Mouse (Mus musculus) heart, embryonic 11.5 days (tissue): ENCODE results near the gene Plaur. TPM values are rescaled to one million over a fixed set of nuclear protein-coding genes. Genes with fewer than 3 reads are reported as not detected.
"Not testable (repeated sequence)": the region's sequence is repeated elsewhere in the genome, so short reads cannot be mapped to it uniquely, and the experiment has no call there.

Experiments
- ATAC-seq: fragments of 200-750 bp; cut with Nextera tagmentation; replicated peaks from 2 replicates; pipeline ENCODE4 v1.8.0; 2017; ENCODE audit warnings: moderate library complexity; ENCODE audit not compliant: insufficient number of reproducible peaks, low FRiP score, low TSS enrichment
- H3K27ac ChIP-seq: fragments of 300-500 bp; sonication (generic); 2 replicates; pipeline ENCODE4 v1.5.1; 2014; ENCODE audit warnings: mild to moderate bottlenecking, low read depth, low read length
- H3K27me3 ChIP-seq: fragments of 300-500 bp; sonication (generic); 2 replicates; pipeline ENCODE4 v1.6.1; 2014; ENCODE audit warnings: mild to moderate bottlenecking, low read length, mixed read lengths; ENCODE audit not compliant: control insufficient read depth, insufficient read depth
- H3K36me3 ChIP-seq: fragments of 300-500 bp; sonication (generic); 2 replicates; pipeline ENCODE4 v1.6.1; 2014; ENCODE audit warnings: mild to moderate bottlenecking, low read length, moderate library complexity, mixed read lengths; ENCODE audit not compliant: control insufficient read depth, insufficient read depth
- H3K4me1 ChIP-seq: fragments of 300-500 bp; sonication (generic); 2 replicates; pipeline ENCODE4 v1.6.1; 2014; ENCODE audit warnings: low read length; ENCODE audit not compliant: control insufficient read depth, insufficient read depth
- H3K4me2 ChIP-seq: fragments of 300-500 bp; sonication (generic); 2 replicates; pipeline ENCODE4 v1.6.1; 2014; ENCODE audit warnings: mild to moderate bottlenecking, moderate library complexity
- H3K4me3 ChIP-seq: fragments of 300-500 bp; sonication (generic); 2 replicates; pipeline ENCODE4 v1.5.1; 2014; ENCODE audit warnings: low read depth, low read length
- H3K9ac ChIP-seq: fragments of 300-500 bp; sonication (generic); 2 replicates; pipeline ENCODE4 v1.6.1; 2014; ENCODE audit warnings: mild to moderate bottlenecking, low read depth, low read length, moderate library complexity
- H3K9me3 ChIP-seq: fragments of 300-500 bp; sonication (generic); replicated peaks from 2 replicates; pipeline ENCODE4 v1.6.1; 2016; ENCODE audit warnings: low read length; ENCODE audit not compliant: control insufficient read depth
- WGBS: fragments of 180-500 bp; shearing (Covaris S2); extraction: QIAGEN DNeasy Blood & Tissue Kit; methylation state at CpG from one replicate; pipeline ENCODE4 v1.1.7; 2014; ENCODE audit not compliant: insufficient replicate concordance; 5-methylcytosine and 5-hydroxymethylcytosine counted together
- polyA plus RNA-seq: library from polyadenylated mRNA; unstranded; fragments of >200 nt; fragmentation: Nextera tagmentation; extraction: Ambion mirVana; gene quantifications from 2 replicates; pipeline ENCODE4 v1.2.1, GENCODE M21; 2014

The Plaur gene
- polyA plus RNA-seq, 1 experiment from 2014 or later = 6.9 TPM

GRCm38 (mm10) chr7:24505447-24506064 lies 43.3 kb downstream of the Plaur start:
- peaks cover 8% of the 10 kb centered on the region for H3K4me1 ChIP-seq
- H3K4me3 ChIP-seq = no peak overlapping the region
- H3K36me3 ChIP-seq = no peaks in the 10 kb centered on the region
- peaks cover 34% of the 10 kb centered on the region for H3K27me3 ChIP-seq
- no peak for ATAC-seq
- H3K27ac ChIP-seq = no peak overlapping the region
- peak overlapping the region; percentile 1; the same call in 1 of the 2 replicates for H3K4me2 ChIP-seq
- H3K9ac ChIP-seq = no peak overlapping the region
- 24% methylated on average over 15 of the region's 15 CpGs for WGBS
- H3K9me3 ChIP-seq = peaks cover 5% of the 10 kb centered on the region; the same call in 1 of the 2 replicates

GRCm38 (mm10) chr7:24506065-24506459 lies 43.8 kb downstream of the Plaur start:
- Histone ChIP-seq H3K36me3 (peaks cover 3% of the 10 kb centered on the region; the same call in 1 of the 2 replicates), H3K4me3 (peak overlapping the region; percentile 51), H3K27me3 (peaks cover 29% of the 10 kb centered on the region), H3K4me1 (peaks cover 8% of the 10 kb centered on the region), H3K4me2 (peak overlapping the region; percentile 81), H3K27ac (peak overlapping the region; percentile 98), H3K9me3 (0 out of 2 replicates have a peak, but pooled peaks cover 3% of the 10 kb centered on the region), H3K9ac (peak overlapping the region; percentile 98; the same call in 1 of the 2 replicates)
- ATAC-seq = no peak
- 12% methylated on average over 3 of the region's 3 CpGs for WGBS

GRCm38 (mm10) chr7:24506476-24506837 lies 44.2 kb downstream of the Plaur start:
- 0 out of 2 replicates have a peak, but pooled peaks cover under 1% of the 10 kb centered on the region for H3K9me3 ChIP-seq
- peaks cover 8% of the 10 kb centered on the region for H3K4me1 ChIP-seq
- WGBS = 0% methylated on average over 12 of the region's 12 CpGs
- peak overlapping the region; percentile 51 for H3K4me3 ChIP-seq
- peak overlapping the region; percentile 98 for H3K27ac ChIP-seq
- peaks cover 25% of the 10 kb centered on the region for H3K27me3 ChIP-seq
- H3K9ac ChIP-seq = peak overlapping the region; percentile 98
- peak overlapping the region; percentile 81 for H3K4me2 ChIP-seq
- no peak for ATAC-seq
- peaks cover 3% of the 10 kb centered on the region; the same call in 1 of the 2 replicates for H3K36me3 ChIP-seq

- under 1% methylated on average over 84 of the region's 84 CpGs for WGBS
- no peaks in the 10 kb centered on the region for H3K9me3 ChIP-seq
- peaks cover 8% of the 10 kb centered on the region for H3K4me1 ChIP-seq
- peak within 1 kb of the TSS; percentile 81 for H3K4me2 ChIP-seq
- peak within 1 kb of the TSS; percentile 98 for H3K27ac ChIP-seq
- H3K36me3 ChIP-seq = peaks cover 3% of the 10 kb centered on the region; the same call in 1 of the 2 replicates
- peaks cover 19% of the 10 kb centered on the region for H3K27me3 ChIP-seq
- H3K4me3 ChIP-seq = peak within 1 kb of the TSS; percentile 51
- peak within 1 kb of the TSS; percentile 98 for H3K9ac ChIP-seq
- ATAC-seq = peak; percentile 79
Observed at GRCm38 (mm10) chr7:24506838-24507725, 44.8 kb downstream of the Plaur start, which contains the start of gene Zfp428. Gene Zfp428, plus strand, starts transcription at chr7:24507006.

GRCm38 (mm10) chr7:24507726-24508114 lies 45.4 kb downstream of the Plaur start:
- Histone ChIP-seq H3K4me3 (peak overlapping the region; percentile 51), H3K27ac (peak overlapping the region; percentile 98), H3K4me1 (peaks cover 8% of the 10 kb centered on the region), H3K4me2 (peak overlapping the region; percentile 81), H3K9me3 (no peaks in the 10 kb centered on the region), H3K36me3 (peaks cover 3% of the 10 kb centered on the region; the same call in 1 of the 2 replicates), H3K27me3 (peaks cover 12% of the 10 kb centered on the region), H3K9ac (peak overlapping the region; percentile 98)
- 2% methylated on average over 20 of the region's 20 CpGs for WGBS
- ATAC-seq = no peak; the same call in 1 of the 2 replicates

GRCm38 (mm10) chr7:24512355-24512754 lies 50.1 kb downstream of the Plaur start, which contains the start of gene AC161166.1:
Gene AC161166.1, minus strand, starts transcription at chr7:24512455.
- H3K36me3 ChIP-seq = peaks cover 5% of the 10 kb centered on the region; the same call in 1 of the 2 replicates
- H3K4me1 ChIP-seq = no peaks in the 10 kb centered on the region
- no peak within 1 kb of the TSS for H3K9ac ChIP-seq
- no peak within 1 kb of the TSS for H3K27ac ChIP-seq
- H3K27me3 ChIP-seq = no peaks in the 10 kb centered on the region
- no peak within 1 kb of the TSS for H3K4me2 ChIP-seq
- no peaks in the 10 kb centered on the region for H3K9me3 ChIP-seq
- H3K4me3 ChIP-seq = no peak within 1 kb of the TSS
- 87% methylated on average over 7 of the region's 7 CpGs for WGBS
- ATAC-seq = no peak

GRCm38 (mm10) chr7:24516319-24516718 lies 54.0 kb downstream of the Plaur start:
- H3K4me2 ChIP-seq, H3K27me3 ChIP-seq, H3K27ac ChIP-seq, H3K4me3 ChIP-seq, H3K9me3 ChIP-seq, H3K36me3 ChIP-seq, ATAC-seq, H3K4me1 ChIP-seq, H3K9ac ChIP-seq: not testable (repeated sequence)
- 59% methylated on average over 8 of the region's 8 CpGs for WGBS

DNA sequence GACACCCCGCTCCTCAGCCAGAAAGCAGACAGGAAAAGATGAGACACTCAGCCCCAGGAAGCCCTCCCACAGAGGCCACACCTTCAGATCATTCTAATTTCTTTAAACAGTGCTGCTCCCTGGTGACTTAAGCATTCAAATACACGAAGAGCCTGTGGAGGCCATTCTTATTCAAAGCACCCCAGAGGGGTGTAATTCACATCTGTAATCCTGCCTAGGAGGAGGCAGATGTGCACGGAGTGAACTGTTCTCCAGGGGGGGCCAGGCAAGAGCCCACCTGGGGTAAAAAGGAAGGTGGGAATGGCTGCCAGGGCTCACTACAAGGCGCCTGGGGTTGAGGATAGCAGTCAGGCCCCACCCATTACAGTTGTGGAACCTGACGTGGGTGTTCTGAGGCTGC lies 54.8 kb downstream of the Plaur start:
- no peaks in the 10 kb centered on the region for H3K27me3 ChIP-seq
- H3K9me3 ChIP-seq = no peaks in the 10 kb centered on the region
- H3K9ac ChIP-seq = no peak overlapping the region
- no peak overlapping the region for H3K4me2 ChIP-seq
- no peaks in the 10 kb centered on the region for H3K4me1 ChIP-seq
- H3K4me3 ChIP-seq = no peak overlapping the region
- ATAC-seq = no peak
- no peak overlapping the region for H3K27ac ChIP-seq
- peaks cover 2% of the 10 kb centered on the region; the same call in 1 of the 2 replicates for H3K36me3 ChIP-seq
- 54% methylated on average over 5 of the region's 5 CpGs for WGBS
